Mouse (Mus musculus) adrenal gland, postnatal 0 days (tissue): ENCODE data around the gene Rgs16. TPM values are rescaled to one million over a fixed set of nuclear protein-coding genes. Genes with fewer than 3 reads are reported as not detected.

ENCODE experiments used
- polyA plus RNA-seq: library from polyadenylated mRNA; unstranded; fragments of >200 nt; fragmentation: Nextera tagmentation; extraction: Ambion mirVana; gene quantifications from 2 replicates; pipeline ENCODE4 v1.2.1, GENCODE M21; 2015

The Rgs16 gene
- 3.6 and 4.5 TPM in 2 replicates for polyA plus RNA-seq

DNA sequence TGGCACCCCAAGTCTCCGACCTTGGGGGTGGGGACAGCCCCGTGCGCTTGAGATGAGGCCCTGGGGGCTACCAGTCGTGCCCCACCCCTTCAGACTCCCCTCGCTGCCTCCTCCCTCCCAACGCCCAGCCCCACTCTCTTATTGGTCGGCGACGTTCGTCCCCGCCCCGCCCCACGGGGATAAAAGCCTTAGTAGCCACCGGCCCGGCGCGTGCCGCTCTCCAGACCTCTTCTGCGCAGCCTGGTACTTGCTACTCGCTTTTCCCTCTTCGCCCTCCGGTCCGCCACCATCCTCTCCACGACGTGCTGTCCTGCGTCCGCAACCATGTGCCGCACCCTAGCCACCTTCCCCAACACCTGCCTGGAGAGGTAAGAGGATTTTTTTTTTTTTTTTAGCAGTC, at the start of gene Rgs16:
Rgs16 (plus strand) TSS at position 205 of the 400 bp plus-strand sequence.

DNA sequence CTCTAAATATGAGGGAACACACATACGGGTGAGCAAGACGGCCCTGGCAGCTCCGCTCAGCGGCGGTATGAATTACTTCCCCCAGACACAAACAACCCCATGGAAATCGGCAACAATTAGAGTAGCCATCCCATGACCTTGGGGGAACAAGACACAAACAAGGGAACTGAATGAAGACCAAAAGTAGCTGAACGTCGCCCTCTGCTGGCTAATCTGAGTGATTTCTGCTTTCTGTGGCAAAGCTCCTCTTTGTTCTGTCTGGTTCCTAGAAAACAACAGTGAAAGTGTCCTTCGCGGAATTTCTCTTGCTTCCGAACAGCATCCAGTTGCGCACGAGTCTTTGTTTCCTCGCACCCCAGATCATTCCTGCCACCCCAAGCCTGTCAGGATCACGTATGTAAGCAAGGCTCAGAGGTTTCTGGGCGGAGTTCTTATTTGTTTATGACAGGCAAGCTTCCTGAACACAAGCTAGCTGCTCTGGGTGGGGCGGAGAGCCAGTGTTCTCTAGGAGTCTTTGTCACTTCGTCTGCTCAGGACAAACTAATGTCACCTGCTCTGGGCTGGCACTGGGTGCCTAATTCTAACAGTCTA, 9.2 kb downstream of the Rgs16 start, which contains the start of gene Rnasel:
Rnasel (plus strand) TSS at position 216 of the 591 bp plus-strand sequence.

Other genes with a start within 250 kb of the Rgs16 start
- 15.0 and 22.8 TPM in 2 replicates for gene Npl, start 190.3 kb upstream of the Rgs16 start, polyA plus RNA-seq
- 0.18 and 0.32 TPM in 2 replicates for gene Rgs8, start 87.3 kb upstream of the Rgs16 start, polyA plus RNA-seq
- 29.2 and 32.6 TPM in 2 replicates for gene Rnasel, start 9.1 kb downstream of the Rgs16 start, polyA plus RNA-seq
- 0.08 and 0.33 TPM in 2 replicates for gene Rgsl1, start 103.8 kb downstream of the Rgs16 start, polyA plus RNA-seq
- 0.15 and 0.28 TPM in 2 replicates for gene Teddm1b, start 134.0 kb downstream of the Rgs16 start, polyA plus RNA-seq
- not detected in 2 replicates for gene Teddm1a, start 151.4 kb downstream of the Rgs16 start, polyA plus RNA-seq
- 142 and 157 TPM in 2 replicates for gene Glul, start 159.6 kb downstream of the Rgs16 start, polyA plus RNA-seq
- 0.61 and 0.73 TPM in 2 replicates for gene Teddm2, start 159.9 kb downstream of the Rgs16 start, polyA plus RNA-seq